Mouse (Mus musculus): ENCODE measurements around the gene Eea1.

DNA sequence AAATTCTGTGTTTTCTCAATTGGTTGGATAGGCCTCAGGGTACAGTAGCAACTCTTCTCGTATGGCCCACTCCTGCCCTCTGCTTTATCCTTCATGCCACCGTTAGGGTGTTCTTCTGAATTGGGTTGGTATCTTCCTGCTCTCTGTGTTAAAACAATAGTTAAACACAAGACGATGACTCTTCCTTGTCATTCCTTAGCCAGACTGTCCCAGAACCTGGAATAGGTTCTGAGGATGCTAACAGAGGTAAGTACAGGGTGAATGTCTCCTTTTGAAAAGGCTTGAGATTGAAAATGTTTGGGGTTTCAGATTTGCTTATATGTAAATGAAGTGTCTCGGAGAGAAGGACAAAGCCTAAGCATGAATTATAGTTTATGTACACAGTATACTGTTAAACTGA lies 30.9 kb downstream of the Eea1 start:
- TF ChIP-seq POLR2A (IDR thresholded peaks at IDR 0.05; ENCODE audit: low read depth, low read length) (no peak), CTCF (IDR thresholded peaks at IDR 0.05; ENCODE audit: extremely low read depth, insufficient read depth, insufficient read length, insufficient replicate concordance) (no peak)
